Mouse (Mus musculus) megakaryocyte, adult 5-6 weeks (primary cell): ENCODE results near the gene Gm15080. TPM values are rescaled to one million over a fixed set of nuclear protein-coding genes. Genes with fewer than 3 reads are reported as not detected.
"Not testable (repeated sequence)": the region's sequence is repeated elsewhere in the genome, so short reads cannot be mapped to it uniquely, and the experiment has no call there.

Source experiments
- ATAC-seq: 2 replicates; pipeline ENCODE4 v1.8.0; 2016; ENCODE audit warnings: mild to moderate bottlenecking, inconsistent platforms; ENCODE audit not compliant: poor library complexity, severe bottlenecking
- total RNA-seq, 2 experiments: library from RNA; stranded (forward) in 1 of 2; stranded (reverse) in 1 of 2; fragments of 153-499, 151-499 nt in 1 of 2; fragments of 221-1000, 200-1000 nt in 1 of 2; gene quantifications; 2 replicates each; pipeline versions ENCODE4 v1.2.3 to v1.2.4; 2015 to 2017

The Gm15080 gene
- total RNA-seq (2015) (not detected in 2 replicates), total RNA-seq (2017) (not detected in 2 replicates)

- ATAC-seq: not testable (repeated sequence)
Measured at GRCm38 (mm10) chrX:147992693-147993092, at the start of gene Gm15080. Gm15080 (plus strand) TSS chrX:147992993.

Other genes starting within 250 kb of the Gm15080 start
- not detected in 2 replicates for gene Gm15128, start 227.0 kb upstream of the Gm15080 start, total RNA-seq (2015)
- not detected in 2 replicates for gene Gm15128, start 227.0 kb upstream of the Gm15080 start, total RNA-seq (2017)
- not detected in 2 replicates for gene Gm15107, start 187.7 kb downstream of the Gm15080 start, total RNA-seq (2015)
- not detected in 2 replicates for gene Gm15107, start 187.7 kb downstream of the Gm15080 start, total RNA-seq (2017)